Mouse (Mus musculus): ENCODE measurements around the gene Mri1.

The Mri1 gene

DNA sequence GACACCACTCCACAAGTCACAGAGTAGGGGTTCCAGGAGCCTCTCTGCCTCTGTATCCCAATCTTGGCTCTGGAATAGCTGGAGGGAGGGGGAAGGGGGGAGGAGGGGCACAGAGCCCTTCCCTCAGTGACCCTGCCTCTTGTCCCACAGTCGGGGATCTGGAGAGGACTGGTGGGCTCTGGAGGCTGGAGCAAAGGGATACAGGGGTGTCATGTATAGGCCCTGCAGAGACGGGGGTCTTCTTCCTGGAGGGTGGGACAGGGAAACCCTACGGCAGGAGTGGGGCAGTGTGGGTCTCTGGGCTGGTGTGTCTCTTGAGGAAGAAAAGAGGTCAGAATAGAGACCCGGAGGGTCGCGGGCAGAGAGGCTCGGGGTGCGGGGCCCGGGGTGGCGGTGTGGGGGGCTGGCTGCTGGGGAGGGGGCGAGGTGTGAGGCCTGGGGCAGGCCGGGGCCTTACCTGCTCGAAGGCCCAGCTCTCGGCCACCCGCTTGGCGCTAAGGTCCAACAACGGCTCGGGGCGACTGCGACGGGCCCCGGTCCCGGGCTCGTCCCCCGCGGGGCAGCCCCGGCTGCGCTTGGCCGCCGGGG, 20.6 kb downstream of the Mri1 start:
- peak; percentile 36 to 49 for DNase-seq

DNA sequence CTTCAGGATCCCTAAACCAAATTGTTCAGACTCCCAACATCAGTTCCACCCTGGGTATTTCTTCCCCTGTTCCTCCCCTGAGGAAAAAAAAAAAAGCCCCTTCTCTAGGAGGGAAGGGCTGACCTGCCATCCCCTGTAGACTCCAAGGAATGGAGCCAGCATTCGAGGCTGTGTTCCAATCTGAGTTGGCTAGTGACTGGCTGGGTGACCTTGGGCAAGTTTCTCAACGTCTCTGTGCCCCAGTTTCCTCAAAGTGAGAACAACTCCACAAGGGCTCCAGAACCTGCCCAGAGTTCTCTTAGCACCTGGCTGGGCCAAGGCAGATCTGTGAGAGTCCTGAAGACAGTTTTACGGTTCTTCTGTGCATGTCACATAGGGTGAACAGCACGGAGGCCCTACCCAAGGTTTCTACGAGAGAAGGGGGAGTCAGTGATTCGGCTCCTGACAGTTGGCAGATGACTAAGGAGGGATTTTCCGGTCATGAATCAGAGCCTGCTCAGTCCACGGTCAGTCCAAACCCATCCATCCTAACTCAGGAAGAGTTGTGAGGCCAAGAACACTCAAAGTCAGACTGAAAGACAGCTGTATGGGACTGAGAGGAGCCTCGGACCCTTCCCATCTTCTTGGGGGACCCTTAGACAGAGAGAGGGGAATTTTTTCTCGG, 21.2 kb downstream of the Mri1 start:
- peak in 1 of 2 experiments; percentile 29 for DNase-seq

DNA sequence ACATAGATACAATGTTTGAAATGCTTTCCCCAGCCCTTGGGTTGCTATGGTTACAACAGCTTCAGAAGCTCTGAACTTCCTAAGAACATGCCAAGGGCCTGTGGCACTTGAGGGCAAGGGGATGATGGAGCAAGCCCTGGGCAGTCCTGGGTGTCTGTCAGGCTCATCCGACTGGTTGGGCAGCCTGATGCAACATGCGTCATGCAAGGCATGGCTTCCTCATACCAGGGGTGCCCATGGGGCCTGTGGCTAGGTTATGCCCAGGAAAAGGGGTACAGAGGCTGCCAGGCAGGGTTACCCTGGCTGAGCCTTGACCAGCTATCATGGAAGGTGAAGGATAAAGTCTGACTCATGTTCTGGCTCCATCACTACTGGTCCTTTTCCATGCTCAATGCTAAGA, 24.1 kb downstream of the Mri1 start:
- no peak for DNase-seq

DNA sequence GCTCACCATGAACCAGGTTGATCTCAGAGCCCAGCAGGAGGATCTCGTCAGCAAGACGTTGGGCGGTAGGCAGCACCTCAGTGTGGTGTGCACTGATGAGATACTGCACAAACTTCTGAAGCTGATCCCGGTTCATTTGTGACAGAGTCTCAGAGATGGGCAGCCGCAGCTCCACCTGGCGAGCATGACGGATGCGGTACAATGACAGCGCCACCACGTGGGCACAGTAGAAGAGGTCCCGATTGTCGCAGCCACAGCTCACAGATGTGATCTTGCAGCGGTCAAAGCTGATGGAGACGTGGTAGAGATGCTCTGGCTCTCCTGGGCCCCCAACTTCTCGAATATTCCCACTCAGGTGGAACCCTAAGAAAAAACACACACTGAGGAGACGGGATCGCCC, 26.4 kb downstream of the Mri1 start:
- peak; percentile 29 to 48 for DNase-seq

DNA sequence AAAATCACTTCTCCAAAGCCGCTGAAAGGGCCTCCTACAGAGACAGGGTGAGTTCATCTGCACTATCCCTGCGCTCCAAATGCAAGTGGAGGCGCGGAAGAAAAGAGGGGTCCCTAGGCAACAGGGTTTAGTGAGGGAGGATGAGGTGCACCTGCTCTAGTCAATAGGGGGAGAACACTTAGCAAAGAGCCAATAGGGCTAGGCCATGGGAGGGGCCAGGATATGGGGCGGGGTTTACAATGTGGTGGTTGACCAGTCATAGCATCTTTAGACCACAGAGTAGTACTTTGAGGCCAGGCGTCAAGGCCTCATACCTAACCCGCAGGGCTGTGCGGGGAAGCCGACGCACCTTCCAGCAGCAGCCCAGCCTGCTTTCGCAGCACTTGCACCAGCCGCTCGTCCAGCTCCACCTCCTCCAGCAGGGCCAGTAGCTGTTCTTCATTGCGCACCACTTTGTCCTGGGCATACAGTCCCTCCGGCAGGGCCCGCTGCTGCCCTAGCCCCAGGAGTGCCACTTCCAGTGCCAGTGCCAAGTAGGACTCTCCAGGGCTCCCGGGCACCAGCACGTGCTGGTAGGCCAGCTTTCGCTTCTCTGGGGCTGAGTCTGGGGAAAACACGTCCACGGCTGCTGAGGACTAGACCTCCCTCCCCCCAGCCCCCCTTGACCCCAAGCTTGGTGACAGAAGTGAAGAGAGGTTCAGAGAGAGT, 33.6 kb downstream of the Mri1 start:
- DNase-seq: peak in 1 of 2 experiments; percentile 38

DNA sequence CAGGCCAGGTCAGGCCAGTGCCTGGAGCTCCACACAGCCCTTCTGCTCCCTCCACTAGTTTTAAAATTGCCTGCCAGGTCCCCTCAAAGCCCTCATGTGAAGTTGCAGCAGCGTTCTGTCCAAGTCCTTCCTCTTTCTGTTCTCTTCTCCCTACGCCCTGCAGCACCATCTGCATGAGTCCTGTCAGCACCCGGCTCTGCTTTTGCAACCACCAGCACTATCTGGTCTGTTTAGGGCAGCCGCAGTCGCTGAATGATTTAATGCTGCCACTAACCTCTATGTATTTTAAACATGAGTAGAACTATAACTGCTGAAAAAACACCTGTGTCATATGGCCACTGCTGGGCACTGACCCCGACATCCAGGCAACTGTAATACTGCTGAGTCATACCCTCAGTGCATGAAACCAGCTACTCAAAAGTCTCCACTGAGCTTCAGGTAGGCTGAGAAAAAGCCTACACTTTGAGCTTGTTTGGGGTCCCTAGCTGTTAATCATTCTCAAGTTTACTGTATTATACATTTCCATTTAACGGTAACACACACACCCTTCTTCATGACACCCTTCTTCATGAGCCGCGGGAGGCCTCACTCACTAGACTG, 34.5 kb downstream of the Mri1 start:
- no peak for DNase-seq

DNA sequence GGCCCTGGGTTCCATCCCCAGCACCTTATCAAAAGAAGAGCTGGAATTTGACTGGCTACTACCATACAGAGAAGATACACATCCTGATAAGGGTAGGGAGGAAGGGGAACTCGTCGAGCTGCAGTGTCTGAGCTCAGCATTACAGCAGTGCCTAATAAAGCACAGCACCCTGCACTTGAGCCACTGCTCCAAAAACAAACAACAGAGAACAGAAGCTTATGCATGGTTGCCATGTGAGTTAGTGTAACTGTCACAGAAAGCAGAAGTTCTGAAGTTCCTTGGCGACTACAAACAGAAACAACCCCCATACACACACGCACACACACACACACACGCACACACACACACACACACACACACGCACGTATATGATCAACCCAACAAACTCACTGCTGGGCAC, 37.0 kb downstream of the Mri1 start:
- DNase-seq: no peak

DNA sequence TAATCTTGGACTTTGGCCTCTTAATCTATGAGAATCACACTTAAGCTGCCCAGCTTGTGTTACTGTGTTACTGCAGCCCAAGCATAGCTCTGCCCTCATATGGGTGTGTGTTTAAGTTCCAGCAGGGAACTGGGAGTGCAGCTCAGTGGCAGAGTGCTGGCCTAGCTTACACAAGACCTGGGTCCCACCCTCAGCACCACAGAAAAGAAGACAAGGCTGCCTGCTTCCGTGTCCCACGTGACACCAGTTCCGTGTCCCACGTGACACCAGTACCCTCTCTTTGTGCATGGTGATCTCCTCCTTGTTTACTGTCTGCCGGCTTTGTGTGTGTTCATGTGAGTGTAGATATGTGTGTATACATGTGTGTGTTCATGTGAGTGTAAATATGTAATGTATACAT, 39.0 kb downstream of the Mri1 start:
- no peak for DNase-seq

DNA sequence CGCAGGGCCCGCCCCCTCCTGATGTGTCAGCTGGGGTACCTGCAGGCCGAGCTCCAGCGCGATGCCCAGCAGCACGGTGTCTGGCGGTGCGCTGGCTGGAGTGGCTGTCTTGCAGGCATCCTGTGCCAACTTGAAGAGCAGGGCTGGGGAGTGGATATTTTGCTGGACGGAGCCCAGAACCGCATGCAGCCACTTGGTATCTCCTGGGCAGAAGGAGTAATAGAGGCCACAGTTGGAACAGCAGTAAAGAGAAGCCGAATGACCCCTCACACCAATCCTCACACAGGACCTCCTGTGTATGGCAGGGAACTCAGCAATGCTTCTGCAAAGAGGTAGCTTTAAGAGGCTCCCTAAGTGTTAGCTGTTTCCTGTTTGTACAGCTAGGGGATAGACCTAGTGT, 39.9 kb downstream of the Mri1 start:
- DNase-seq: no peak

DNA sequence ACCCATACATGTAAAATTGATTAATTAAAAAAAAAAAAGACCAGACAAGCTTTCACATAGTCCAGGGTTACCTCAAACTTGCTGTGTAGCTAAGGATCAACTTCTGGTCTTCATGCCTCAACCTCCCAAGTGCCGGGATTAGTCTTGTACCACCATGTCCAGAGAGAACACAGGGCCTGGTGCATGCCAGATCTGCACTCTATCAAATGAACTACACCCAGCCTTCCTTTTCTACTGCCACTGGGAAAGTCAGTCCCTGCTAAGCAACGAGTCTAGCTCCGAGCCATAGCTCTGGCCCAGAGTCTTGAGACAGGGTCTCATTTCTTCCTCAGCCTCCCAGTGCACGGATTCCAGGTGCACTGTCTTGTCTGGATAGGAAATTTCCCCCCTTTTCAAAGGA, 43.8 kb downstream of the Mri1 start:
- no peak for DNase-seq

DNA sequence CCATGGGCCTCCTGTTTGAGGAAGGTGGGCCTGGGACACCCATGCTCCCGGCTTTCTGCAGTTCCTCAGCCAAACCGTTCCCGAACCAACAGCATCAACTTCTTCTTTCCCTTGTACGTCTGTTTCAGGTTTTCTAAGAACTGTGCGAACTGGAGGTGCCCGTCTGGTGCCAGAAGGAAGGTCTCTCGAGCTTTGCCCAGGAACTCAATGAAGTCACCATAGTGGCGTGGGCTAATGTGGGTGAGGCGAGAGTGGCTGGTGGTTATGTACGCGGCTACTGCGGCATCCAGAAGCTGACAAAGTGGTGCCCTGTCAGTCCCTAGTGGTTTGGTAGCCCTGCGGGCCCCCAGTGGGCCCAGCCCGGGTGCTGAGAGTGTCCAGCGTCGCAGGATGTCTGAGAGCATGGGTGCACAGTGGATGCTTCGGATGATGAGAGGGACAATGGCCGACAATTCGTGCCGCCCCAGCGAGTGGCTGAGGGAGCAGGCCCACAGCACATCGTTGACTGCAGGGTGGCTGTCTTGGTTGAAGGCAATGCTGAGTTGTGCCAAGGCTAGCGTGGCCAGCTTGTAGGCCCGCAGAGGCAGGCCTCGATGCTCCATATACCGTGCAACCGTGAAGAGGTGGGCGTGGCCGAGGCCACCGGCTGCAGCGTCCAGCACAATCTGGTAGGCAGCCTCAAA, 45.1 kb downstream of the Mri1 start:
- no peak for DNase-seq

DNA sequence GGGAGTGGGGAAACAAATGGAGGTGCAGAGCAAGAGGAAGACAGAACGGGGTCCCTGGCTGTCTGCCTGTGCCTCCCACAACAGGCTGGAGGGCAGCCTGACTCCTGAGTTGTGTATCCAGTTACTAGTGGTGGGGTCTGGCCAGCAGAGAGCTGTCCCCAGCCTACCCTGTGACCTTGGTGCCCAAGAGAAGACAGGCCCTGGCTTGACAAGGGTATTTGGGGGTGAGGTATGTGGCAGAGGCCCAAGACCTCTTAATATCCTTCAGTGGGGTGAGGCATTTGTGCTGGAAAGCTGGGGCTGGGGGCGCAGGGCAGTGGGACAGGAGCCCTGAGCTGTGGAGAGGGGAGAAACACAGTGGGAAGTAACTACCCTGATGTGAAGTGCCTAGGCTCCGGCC, 45.9 kb downstream of the Mri1 start:
- DNase-seq: no peak

DNA sequence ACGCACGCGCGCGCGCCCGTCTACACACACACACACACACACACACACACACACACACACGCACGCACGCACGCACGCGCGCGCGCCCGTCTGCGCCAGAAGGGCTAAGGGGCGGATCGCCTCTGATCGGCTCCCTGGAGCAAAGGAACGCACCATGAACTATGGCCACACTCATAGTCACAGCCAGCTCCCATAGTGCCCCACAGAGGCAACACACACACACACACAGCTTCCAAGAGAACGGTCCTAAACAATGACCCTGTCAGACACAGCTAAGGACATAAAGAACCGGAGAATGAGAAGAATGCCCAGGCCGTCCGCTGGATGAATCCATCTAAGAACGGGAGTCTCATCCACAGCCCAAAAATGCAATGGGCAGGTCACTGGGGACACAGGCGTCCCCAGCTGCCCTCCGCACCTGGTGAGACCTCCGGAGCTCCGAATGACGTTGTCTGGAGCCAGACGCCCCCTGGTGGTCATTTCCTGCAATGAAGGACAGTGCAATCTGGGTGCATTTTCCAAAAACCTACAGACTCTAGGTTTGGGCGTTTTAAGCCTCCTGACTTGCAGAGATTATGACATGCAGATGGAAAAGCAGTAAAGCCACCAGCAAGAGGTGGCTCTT, 46.8 kb downstream of the Mri1 start:
- DNase-seq: peak; percentile 90 to 92

DNA sequence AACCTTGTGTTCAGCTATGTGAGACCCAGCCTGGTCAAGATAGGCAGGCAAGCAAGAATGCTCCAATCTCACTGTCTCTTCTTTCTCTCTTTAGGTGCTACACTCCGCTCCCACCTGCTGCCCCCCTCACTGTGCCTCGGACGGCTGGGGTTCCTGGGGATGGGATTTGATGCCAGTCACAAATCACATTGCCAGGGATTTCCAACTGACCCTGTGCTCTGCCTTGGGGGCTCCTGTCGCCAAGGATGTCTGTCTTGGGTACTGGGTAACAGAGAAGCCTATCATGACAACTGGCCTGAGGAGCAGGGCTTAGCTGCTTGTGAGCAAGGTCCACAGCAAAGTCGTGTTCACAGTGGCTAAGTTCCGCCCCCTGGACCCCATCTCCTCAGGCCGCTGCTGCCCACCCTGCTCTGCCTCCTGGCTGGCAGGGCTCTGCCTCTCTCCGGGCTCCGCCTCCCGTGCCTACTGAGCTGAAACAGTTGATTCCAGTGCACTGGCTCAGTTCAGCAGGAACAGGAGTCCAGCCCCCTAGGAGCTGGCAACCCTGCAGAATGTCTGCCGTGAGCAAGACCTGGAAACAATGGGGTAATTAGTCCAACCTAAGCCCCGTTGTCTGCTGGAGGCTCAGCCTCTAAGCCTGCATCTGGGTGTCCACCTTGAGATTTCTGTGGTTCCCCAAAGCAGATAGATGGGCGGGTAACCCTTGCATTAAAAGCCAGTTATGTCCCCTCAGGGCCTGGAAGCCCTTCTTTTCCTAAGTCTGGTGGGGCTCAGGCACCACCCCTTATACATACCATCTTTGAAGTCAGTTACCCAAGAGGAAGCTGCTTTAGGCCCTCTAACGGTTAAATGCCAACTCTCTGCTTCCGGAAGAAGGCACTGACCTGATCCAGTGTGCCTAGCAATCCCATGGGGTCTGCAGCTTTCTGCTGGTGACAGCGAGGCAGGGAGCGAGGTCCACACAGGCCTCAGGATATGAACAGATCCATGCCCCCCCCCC, 48.4 kb downstream of the Mri1 start:
- DNase-seq: peak; percentile 69 to 82

DNA sequence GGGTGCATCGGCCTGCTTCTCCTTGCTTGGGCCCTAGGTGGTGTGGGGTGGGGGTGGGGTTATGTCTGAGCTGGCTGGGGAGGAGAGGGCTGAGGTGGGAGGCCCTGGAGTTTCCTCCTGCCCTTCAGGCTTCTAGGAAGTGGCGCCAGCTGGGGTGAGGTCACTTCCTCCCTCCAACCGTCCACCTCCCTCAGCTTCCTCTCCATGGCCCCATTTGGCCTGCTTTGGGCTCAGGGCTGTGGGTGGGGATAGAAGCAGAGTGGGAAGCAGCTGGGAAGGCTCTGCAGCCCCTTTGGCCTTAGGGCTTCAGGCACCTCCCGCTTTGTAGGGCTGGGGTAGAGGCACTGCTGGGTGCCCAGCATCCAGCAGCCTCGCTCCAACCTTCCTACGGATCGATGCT, 49.3 kb downstream of the Mri1 start:
- peak; percentile 74 to 84 for DNase-seq

DNA sequence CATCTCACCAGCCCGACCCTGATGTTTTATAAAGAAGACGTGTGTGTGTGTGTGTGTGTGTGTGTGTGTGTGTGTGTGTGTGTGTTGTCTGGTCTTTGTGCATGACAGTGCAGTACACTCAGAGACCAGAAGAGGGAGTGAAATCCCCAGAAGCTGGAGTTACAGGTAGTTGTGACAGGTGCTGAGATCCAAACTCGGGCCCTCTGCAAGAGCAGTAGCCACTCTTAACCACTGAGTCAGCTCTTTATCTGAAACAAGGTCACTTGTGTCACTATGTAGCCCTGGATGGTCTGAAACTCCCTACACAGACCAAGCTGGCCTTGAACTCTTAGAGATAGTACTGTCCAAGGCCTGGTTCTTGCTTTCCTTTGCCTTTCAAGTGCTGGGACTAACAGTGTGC, 50.5 kb downstream of the Mri1 start:
- no peak for DNase-seq

DNA sequence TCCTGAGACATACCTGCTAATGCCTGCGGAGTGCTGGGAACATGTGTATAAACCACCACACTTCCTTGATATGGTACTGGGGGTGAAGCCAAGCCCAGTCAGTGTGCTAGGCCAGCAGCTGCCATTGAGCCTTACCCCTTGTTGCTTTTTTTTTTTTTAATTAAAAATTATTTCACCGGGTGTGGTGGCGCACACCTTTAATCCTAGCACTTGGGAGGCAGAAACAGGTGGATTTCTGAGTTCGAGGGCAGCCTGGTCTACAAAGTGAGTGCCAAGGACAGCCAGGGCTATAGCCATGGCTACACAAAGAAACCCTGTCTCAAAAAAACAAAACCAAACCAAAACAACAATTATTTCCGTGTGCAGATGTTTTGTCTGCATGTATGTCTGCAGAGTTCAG, 52.1 kb downstream of the Mri1 start:
- DNase-seq: no peak

DNA sequence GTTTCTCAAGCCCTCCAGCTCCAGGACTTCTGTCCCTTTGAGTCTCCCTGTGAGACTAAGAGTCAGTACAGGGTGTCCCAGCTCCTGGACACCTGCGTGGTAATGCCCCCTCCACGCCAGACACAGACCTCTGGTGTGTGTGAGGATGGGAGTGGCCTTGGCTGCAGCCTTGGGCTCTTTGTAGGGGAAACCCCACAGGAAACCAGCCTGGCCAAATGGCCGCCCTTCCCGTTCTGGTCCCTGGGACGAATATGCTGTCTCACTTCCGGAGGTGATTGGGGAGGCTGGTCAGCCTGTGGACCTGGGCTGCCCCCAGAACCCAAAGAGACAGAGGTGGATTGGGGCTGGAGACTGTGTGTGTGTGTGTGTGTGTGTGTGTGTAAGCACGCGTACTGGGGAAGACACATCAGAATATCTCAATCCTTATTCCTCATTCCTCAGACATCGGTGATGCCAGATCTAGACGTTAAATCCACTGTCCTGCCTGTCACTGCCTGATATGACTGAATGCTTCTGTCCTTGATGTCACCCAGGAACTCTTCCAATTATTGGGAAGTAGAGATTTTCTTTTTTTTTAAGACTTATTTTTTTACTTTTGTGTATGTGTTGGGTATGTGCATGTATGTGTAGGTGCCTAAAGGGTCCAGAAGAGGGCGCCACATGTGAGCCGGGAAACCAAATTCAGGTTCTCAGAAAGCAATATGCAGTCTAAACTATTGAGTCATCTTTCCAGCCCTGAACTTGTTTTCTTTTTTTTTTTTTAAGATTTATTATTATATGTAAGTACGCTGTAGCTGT, 53.0 kb downstream of the Mri1 start:
- peak; percentile 71 to 83 for DNase-seq

DNA sequence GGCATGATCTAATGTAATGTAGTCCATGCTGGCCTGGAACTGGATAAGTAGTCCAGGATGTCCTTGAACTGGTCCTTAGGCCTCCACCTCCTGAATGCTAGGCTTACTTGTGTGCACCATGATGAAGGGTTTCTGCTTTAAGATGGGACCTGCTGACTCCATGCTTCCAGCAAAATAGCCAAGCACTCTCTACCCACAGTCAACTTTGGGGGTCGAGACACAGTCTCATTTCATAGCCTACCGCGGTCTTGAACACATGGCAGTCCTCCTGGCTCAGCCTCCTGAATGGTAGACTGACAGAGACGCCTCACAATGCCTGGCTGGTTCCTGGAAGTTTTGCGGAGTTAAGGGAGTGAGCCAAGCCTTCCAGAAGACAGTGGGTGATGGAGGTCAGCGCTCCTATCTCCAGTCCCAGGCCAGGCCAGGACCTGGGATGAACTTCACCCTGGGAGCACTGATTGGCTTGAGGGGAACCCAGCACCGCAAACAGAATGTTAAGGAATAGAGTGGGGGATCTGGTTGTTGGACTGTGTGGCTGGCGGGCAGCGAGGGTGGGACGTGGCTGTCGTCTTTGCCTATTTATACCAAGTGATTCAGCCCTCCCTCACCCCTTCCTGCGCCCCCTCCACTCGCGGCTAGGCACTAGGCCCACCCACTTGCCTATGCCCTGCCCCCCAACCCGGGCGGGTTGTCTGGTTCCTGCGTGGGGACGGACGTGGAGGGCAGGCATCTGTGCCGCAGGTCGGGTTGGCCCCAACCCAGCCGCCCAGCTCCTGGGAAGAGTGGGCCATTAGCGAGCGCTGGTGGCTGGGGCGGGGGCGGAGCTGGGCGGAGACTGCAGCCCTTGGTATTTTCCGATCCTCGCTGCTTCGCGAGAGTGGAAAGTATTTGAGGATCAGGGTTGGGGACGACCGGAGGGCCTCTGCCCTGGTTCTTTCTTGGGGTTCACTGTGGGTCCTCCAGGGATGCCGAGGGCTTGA, 53.9 kb downstream of the Mri1 start:
- DNase-seq: peak; percentile 86 to 93

Measured in kidney, postnatal 4 days (tissue).